ENCODE assay signal across 8 mouse cellular contexts in genomic region chrX:101429142-101429949, GRCm38 (mm10). TPM values are rescaled to one million over a fixed set of nuclear protein-coding genes. Genes with fewer than 3 reads are reported as not detected.
DNase-seq lines count a peak whose midpoint lies in the region; ATAC-seq and TF ChIP-seq lines count a peak whose summit lies in the region.

Gene Nono, plus strand, starts transcription at chrX:101429318.

- H3K36me3 ChIP-seq in megakaryocyte, embryonic 14.5 days (replicated peaks; ENCODE audit: low read length), result peaks cover 20% of the 10 kb centered on the region

- peak within 1 kb of the TSS; percentile 41 for H3K4me3 ChIP-seq in cortical plate, adult 2 months (ENCODE audit: insufficient read depth, low read length)
- H3K4me3 ChIP-seq in megakaryocyte, embryonic 14.5 days (replicated peaks), result peak within 1 kb of the TSS; percentile 93

- no peaks in the 10 kb centered on the region for H3K4me1 ChIP-seq in cortical plate, adult 2 months (ENCODE audit: control insufficient read depth, insufficient read depth, low read length)
- peaks cover 15% of the 10 kb centered on the region for H3K4me1 ChIP-seq in megakaryocyte, embryonic 14.5 days

- ATAC-seq in activated CD4-positive, CD25-positive, alpha-beta regulatory T cell, adult 4 months, result peak; percentile 89

- no peak for TF ChIP-seq CTCF in cortical plate, adult 2 months (IDR thresholded peaks at IDR 0.05; ENCODE audit: extremely low read depth, insufficient read depth, low read length)

- H3K27me3 ChIP-seq in megakaryocyte, embryonic 14.5 days (replicated peaks), result peaks cover 2% of the 10 kb centered on the region

- DNase-seq in gastrocnemius, adult 8-10 months (ENCODE audit: low spot score in 2 of 2), result peak; percentile 44 to 64
- DNase-seq in hindlimb bud, embryonic 11.5 days (ENCODE audit: extremely low spot score, low read depth, low spot score), result peak; percentile 88
- DNase-seq in left cerebral cortex, adult 8-10 months (ENCODE audit: low spot score in 2 of 2), result peak; percentile 49 to 90
- peak; percentile 91 to 95 for DNase-seq in right cerebral cortex, postnatal 10 days (ENCODE audit: low spot score in 2 of 2)
- DNase-seq in urinary bladder, postnatal 25 days (ENCODE audit: low spot score), result peak; percentile 54

- peak; percentile 71 for TF ChIP-seq POLR2A in cortical plate, adult 2 months (IDR thresholded peaks at IDR 0.05; ENCODE audit: extremely low read depth, insufficient read depth, low read length)

- H3K27ac ChIP-seq in cortical plate, adult 2 months (ENCODE audit: insufficient read depth, low read length), result peak within 1 kb of the TSS; percentile 55

- no peaks in the 10 kb centered on the region for H3K9me3 ChIP-seq in megakaryocyte, embryonic 14.5 days

RNA-seq across cellular contexts. Expression of gene Nono, which starts in this region (rescaled TPM):
- polyA plus RNA-seq in activated CD4-positive, CD25-positive, alpha-beta regulatory T cell, adult 4 months (2017; shearing (Covaris generic)), result 100 to 1,000 TPM; 322 to 342 TPM
- 112 and 117 TPM in 2 replicates for polyA plus RNA-seq in cortical plate, adult 2 months (2012; rRNA removed)
- total RNA-seq in gastrocnemius, adult 8-10 months (2022), result 10 to 100 TPM; 30.2 to 40.7 (median 37.7) TPM
- 100 to 1,000 TPM; 111 to 132 (median 113) TPM for total RNA-seq in left cerebral cortex, adult 8-10 months (2022)
- 3.5 and 24.5 TPM in 2 replicates for polyA plus RNA-seq in megakaryocyte, embryonic 14.5 days (2012; ENCODE audit: insufficient read depth, low replicate concordance)

Comparison
In these comparisons a context has a peak if more than half of its experiments do, and no peak if none do; other contexts are left out.
1. Peak in every context shown above with its lines: DNase-seq, ATAC-seq, H3K4me3 ChIP-seq and H3K27ac ChIP-seq.